Mouse (Mus musculus) thymus, postnatal 0 days (tissue): Measurements from ENCODE around the gene Robo2. TPM values are rescaled to one million over a fixed set of nuclear protein-coding genes. Genes with fewer than 3 reads are reported as not detected.

Experiments
- DNase-seq: peaks from one replicate; pipeline ENCODE4 v3.0.0-alpha.2; 2015; ENCODE audit warnings: low spot score
- polyA plus RNA-seq: library from polyadenylated mRNA; unstranded; fragments of >200 nt; fragmentation: Nextera tagmentation; extraction: Ambion mirVana; gene quantifications from 2 replicates; pipeline ENCODE4 v1.2.1, GENCODE M21; 2015

The Robo2 gene
- polyA plus RNA-seq, 1 experiment from 2014 or later, result 1.7 TPM

- no peak for DNase-seq
Measured at GRCm38 (mm10) chr16:73957675-73958523, 453.7 kb downstream of the Robo2 start.

GRCm38 (mm10) chr16:73946171-73946570 lies 465.5 kb downstream of the Robo2 start:
- no peak for DNase-seq

GRCm38 (mm10) chr16:73940211-73940541 lies 471.4 kb downstream of the Robo2 start:
- DNase-seq, result no peak

- DNase-seq, result no peak
Measured at GRCm38 (mm10) chr16:73939423-73940210, 472.0 kb downstream of the Robo2 start.

- DNase-seq, result no peak
Measured at GRCm38 (mm10) chr16:73930323-73930722, 481.3 kb downstream of the Robo2 start.

- no peak for DNase-seq
Measured at GRCm38 (mm10) chr16:73927481-73927880, 484.1 kb downstream of the Robo2 start.

GRCm38 (mm10) chr16:73915425-73915824 lies 496.2 kb downstream of the Robo2 start:
- no peak for DNase-seq

- no peak for DNase-seq
Measured at GRCm38 (mm10) chr16:73914936-73915335, 496.7 kb downstream of the Robo2 start.

GRCm38 (mm10) chr16:73908504-73908903 lies 503.1 kb downstream of the Robo2 start:
- DNase-seq, result no peak

- no peak for DNase-seq
Measured at GRCm38 (mm10) chr16:73896856-73897255, 514.8 kb downstream of the Robo2 start.

- no peak for DNase-seq
Measured at GRCm38 (mm10) chr16:73881911-73882310, 529.7 kb downstream of the Robo2 start.

- no peak for DNase-seq
Measured at GRCm38 (mm10) chr16:73877973-73878372, 533.7 kb downstream of the Robo2 start.

- no peak for DNase-seq
Measured at GRCm38 (mm10) chr16:73874991-73875390, 536.6 kb downstream of the Robo2 start.

GRCm38 (mm10) chr16:73873828-73874558 lies 537.6 kb downstream of the Robo2 start:
- DNase-seq, result no peak

- no peak for DNase-seq
Measured at GRCm38 (mm10) chr16:73870296-73870695, 541.3 kb downstream of the Robo2 start.

GRCm38 (mm10) chr16:73869527-73870212 lies 542.0 kb downstream of the Robo2 start:
- DNase-seq, result no peak

GRCm38 (mm10) chr16:73864625-73865024 lies 547.0 kb downstream of the Robo2 start:
- no peak for DNase-seq

- DNase-seq, result no peak
Measured at GRCm38 (mm10) chr16:73863748-73864147, 547.9 kb downstream of the Robo2 start.

GRCm38 (mm10) chr16:73858717-73859116 lies 552.9 kb downstream of the Robo2 start:
- no peak for DNase-seq

- no peak for DNase-seq
Measured at GRCm38 (mm10) chr16:73855821-73856220, 555.8 kb downstream of the Robo2 start.
